Mouse (Mus musculus) testis, postnatal 10 days (tissue): ENCODE measurements at regions not wholly inside any gene's neighbourhood (a gene's known extent, or its start where the extent isn't known, plus 50 kb on each side); places are given as distances from the start of the nearest gene placed in this dataset.
A peak's percentile ranks its signal among the peaks of the same experiment; 100 is the strongest.

Experiments
- DNase-seq: peaks from one replicate; pipeline ENCODE4 v3.0.0; 2021; ENCODE audit warnings: low spot score

GRCm38 (mm10) chr17:54214804-54215203 is 84.0 kb downstream of the Slc5a7 start:
- DNase-seq: no peak

- DNase-seq: no peak
These were observed 97.1 kb downstream of the Slc5a7 start for GRCm38 (mm10) chr17:54201710-54202109.

GRCm38 (mm10) chr17:54192231-54192573 is 106.6 kb downstream of the Slc5a7 start:
- no peak for DNase-seq

- DNase-seq: peak; percentile 38
These were observed 107.2 kb downstream of the Slc5a7 start for GRCm38 (mm10) chr17:54191526-54192230.

- no peak for DNase-seq
These were observed 109.8 kb downstream of the Slc5a7 start for GRCm38 (mm10) chr17:54188997-54189553.

- no peak for DNase-seq
These were observed 116.8 kb downstream of the Slc5a7 start for GRCm38 (mm10) chr17:54182073-54182472.

GRCm38 (mm10) chr17:54180563-54180962 is 118.3 kb downstream of the Slc5a7 start:
- no peak for DNase-seq

GRCm38 (mm10) chr17:54170762-54171161 is 128.1 kb downstream of the Slc5a7 start:
- no peak for DNase-seq

GRCm38 (mm10) chr17:54168039-54168438 is 130.8 kb downstream of the Slc5a7 start:
- DNase-seq: no peak

- DNase-seq: no peak
These were observed 136.5 kb downstream of the Slc5a7 start for GRCm38 (mm10) chr17:54162383-54162782.

- DNase-seq: no peak
These were observed 140.1 kb downstream of the Slc5a7 start for GRCm38 (mm10) chr17:54158753-54159152.

GRCm38 (mm10) chr17:54158330-54158729 is 140.5 kb downstream of the Slc5a7 start:
- no peak for DNase-seq

GRCm38 (mm10) chr17:54155801-54156200 is 143.0 kb downstream of the Slc5a7 start:
- DNase-seq: no peak

- DNase-seq: no peak
These were observed 144.3 kb downstream of the Slc5a7 start for GRCm38 (mm10) chr17:54154536-54154935.
